Mouse (Mus musculus): ENCODE data around the gene Slc22a12. TPM values are rescaled to one million over a fixed set of nuclear protein-coding genes. Genes with fewer than 3 reads are reported as not detected.

Slc22a12 gene
- total RNA-seq, 2 experiments from 2014 or later: 0.37 to 10.1 TPM

DNA sequence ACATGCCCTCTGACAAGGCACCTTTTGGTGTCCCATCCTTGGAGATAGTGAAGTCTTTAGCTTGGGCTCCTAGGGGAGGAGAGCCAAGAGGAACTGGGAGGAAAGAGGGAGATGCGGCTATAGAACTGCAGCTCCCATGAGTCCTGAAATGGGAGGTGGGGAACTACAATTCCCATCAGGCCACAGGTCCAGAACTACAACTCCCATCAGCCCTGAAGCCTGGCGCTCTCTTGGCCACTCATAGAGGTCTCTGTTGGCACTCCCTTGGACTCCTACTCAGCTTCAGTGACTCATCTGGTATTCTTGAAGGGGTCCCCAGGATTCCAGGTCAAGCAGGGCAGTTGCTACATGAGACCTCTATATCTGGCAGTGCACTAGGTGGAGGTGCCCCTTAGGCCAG, 23.3 kb downstream of the Slc22a12 start:
- DNase-seq (ENCODE audit: low spot score in 2 of 2): no peak

DNA sequence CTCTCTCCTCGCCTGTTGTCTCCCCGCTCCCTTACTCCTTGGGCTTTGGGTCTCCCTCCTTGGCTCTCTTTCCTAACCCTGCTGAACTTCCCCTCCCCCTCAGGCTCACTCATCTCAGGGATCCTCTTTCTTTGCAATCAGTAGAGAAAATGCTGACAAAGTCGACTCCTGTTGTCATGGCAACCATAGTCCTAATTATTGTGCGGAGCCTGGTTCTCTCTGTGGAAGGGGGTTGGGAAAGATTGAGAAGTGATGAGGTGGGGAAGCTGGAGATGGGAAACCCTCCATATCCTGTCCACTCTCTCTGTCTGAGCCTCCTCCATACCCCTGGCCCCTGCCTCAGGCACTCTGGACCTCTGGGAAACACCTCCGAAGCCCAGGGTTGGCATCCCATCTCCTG, 24.2 kb downstream of the Slc22a12 start:
- DNase-seq (ENCODE audit: low spot score in 2 of 2): no peak

- DNase-seq (ENCODE audit: low spot score in 2 of 2): no peak
These were observed 26.7 kb downstream of the Slc22a12 start for GRCm38 (mm10) chr19:6516153-6516552.

DNA sequence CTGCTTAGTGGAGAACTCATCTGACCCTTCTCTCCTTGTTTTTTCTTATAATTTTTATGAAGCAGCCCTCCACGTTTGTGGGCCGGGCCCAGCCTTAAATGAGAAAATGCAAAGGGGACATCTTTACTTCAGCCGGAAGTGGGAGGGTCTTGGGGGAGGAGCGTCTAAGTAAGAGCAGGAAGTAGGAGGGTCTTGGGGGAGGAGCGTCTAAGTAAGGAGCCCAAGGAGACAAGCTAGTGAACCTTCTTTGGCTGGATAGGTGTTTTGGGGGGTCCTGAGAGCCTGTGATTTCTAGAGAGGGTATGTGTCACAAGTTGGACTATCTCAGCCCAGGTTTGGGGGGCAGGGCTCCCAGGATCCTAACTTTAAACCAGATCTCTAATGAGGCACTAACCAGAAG, 27.4 kb downstream of the Slc22a12 start:
- DNase-seq (ENCODE audit: low spot score in 2 of 2): no peak

DNA sequence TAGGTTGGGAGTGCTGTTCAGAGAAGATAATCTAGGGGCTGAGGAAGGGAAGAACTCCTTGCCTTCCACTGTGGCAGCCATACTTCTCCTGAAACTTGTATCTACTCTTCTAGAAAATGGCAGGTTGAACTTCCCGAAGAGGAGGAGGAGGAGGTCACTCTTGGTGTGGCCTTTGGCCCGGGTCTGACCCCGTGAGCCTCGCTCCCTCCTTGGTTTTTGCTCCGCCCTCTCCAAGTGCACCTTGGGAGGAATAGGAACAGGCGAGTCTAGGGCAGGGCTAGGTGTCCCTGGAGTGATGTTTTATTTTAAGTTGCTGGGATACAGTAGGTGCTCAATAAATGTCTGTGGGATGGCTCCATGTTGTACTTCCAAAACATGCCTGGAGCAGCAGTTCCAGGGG, 27.9 kb downstream of the Slc22a12 start:
- no peak for DNase-seq (ENCODE audit: low spot score in 2 of 2)

- no peak for DNase-seq (ENCODE audit: low spot score in 2 of 2)
These were observed 29.3 kb downstream of the Slc22a12 start for GRCm38 (mm10) chr19:6513389-6514139.

- DNase-seq (ENCODE audit: low spot score in 2 of 2): no peak
These were observed 32.3 kb downstream of the Slc22a12 start for GRCm38 (mm10) chr19:6510546-6510945.

DNA sequence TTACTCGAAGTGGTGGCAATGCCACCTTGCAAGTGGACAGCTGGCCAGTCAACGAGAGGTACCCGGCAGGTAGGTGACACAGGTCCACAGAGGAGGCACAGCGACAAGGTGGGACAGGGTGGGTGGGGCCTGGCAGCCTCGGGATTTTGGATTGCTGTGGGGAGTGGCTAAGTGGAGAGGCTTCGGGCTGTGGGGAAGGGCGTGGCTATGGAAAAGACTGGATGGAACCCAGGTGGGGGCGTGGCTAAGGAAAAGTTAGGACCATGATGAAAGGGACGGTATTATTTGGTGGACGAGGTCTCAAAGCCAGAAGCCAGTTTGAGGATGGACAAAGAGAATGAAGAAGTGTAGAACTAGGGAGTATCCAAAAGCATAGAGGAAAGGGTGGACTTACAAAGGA, 33.0 kb downstream of the Slc22a12 start:
- DNase-seq (ENCODE audit: low spot score in 2 of 2): no peak

GRCm38 (mm10) chr19:6507393-6507792, 35.4 kb downstream of the Slc22a12 start:
- no peak for DNase-seq (ENCODE audit: low spot score in 2 of 2)

- no peak for DNase-seq (ENCODE audit: low spot score in 2 of 2)
These were observed 38.2 kb downstream of the Slc22a12 start for GRCm38 (mm10) chr19:6504656-6505045.

DNA sequence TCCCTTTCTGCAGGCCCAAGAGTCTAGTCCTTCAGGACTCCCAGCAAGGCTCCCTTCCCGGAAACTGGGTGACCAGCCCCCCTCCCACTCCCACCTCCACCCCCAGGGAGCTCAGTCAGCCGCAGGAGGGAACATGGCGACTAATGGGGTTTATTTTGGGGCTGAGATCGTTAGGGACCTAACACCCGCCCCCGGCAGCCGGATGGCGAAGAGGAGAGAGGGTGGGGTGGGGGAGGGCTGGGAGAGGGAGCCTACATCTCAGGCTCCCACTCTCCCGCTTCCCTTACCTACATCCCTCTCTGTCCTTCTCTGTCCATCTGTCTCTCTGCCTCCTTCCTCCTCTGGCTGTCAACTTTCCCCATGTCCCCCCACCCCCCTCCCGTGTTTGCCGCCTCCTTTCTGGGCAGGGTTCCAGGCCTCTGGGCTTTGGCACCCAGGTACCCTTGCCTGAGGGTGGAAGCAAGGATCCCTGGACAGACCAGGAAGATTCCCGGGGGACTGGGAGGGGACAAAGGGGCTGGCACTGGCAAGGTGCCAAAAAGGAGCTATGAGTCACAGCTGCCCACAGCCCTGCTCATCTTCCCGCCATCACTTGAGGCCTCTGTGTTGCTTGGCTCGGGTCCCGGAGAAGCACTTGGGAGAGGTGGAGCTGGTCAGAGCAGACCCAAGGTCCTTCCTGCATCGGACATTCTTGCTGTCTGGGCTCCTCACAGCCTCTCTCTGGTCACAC, 38.7 kb downstream of the Slc22a12 start:
- DNase-seq (ENCODE audit: low spot score in 2 of 2): peak in 1 of 2 experiments; percentile 15

DNA sequence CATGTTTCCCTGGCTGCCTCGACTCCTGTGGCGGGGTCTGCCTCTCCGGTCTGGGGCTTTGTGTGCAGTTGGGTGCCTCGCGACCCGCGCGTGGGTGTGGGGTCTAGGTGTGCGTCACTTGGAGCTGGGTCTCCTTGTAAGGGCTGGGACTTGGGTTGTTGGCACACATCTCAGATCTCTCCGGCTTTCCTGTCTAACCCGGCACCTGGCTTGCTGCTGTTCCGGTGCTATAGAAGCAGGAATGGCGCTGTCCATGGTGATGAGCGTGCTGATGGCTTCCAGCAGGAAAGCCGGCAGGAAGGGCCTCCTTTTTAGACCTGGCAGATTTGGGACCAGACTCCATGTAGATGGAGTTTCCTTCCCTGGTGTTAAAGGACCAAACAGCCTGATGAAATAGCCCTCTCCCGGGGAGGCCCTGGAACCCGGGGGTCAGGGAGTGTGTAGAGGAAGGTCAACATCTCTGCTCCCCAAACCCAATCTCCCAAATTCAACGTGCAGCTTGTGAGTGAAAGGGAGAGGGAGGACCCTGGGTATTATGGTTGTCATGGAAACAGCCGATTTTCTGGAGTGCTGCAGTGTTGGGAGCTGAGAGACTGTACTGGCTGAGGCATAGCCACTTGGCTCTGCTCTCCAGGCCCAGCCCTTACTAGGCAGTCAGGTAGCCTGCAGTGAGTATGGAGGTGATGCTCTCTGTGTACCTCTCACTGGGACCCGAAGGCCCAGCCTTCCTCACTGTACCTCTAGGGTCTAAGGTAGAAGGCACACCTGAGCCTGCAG, 40.1 kb downstream of the Slc22a12 start:
- peak in 1 of 2 experiments; percentile 23 for DNase-seq (ENCODE audit: low spot score in 2 of 2)

GRCm38 (mm10) chr19:6502035-6502541, 40.7 kb downstream of the Slc22a12 start:
- no peak for DNase-seq (ENCODE audit: low spot score in 2 of 2)

- no peak for DNase-seq (ENCODE audit: low spot score in 2 of 2)
These were observed 42.2 kb downstream of the Slc22a12 start for GRCm38 (mm10) chr19:6500636-6501025.

DNA sequence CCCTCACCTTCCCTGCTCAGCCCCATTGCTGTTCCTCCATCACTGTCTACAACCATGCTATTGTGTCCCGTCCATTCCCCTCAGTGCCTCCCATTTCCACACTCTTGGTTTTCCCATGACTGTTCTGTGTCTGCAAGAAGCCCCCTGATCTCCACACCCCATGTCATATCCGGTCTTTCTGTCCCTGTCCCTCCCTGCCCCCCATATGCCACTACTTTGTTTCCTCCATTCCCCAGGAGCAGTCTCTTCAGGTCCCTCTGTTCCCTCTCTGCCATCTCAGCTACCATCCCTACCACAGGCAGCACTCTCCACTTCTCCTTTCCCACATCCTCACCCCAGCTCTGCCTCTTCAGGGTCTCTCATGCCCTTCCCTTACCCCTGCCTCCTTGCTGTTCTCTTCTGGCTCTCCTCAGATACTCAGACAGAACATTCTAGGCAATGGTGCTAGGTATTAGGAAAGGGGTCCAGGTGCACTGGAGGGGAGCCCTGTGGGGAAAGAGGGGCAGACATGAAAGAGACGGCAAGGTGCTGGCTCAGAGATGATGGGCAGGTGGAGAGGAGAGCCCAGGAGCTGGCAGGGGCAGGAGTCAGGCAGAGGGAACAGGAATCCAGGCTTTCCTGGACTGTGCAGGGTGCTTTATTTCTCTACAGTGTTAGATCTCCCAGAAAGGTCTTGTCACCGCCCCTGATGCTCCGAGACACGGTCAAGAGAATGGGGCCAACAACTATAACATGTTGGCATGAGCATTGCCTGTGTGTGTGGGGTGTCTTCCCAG, 42.8 kb downstream of the Slc22a12 start:
- no peak for DNase-seq (ENCODE audit: low spot score in 2 of 2)

- DNase-seq (ENCODE audit: low spot score in 2 of 2): no peak
These were observed 44.3 kb downstream of the Slc22a12 start for GRCm38 (mm10) chr19:6498350-6499131.

DNA sequence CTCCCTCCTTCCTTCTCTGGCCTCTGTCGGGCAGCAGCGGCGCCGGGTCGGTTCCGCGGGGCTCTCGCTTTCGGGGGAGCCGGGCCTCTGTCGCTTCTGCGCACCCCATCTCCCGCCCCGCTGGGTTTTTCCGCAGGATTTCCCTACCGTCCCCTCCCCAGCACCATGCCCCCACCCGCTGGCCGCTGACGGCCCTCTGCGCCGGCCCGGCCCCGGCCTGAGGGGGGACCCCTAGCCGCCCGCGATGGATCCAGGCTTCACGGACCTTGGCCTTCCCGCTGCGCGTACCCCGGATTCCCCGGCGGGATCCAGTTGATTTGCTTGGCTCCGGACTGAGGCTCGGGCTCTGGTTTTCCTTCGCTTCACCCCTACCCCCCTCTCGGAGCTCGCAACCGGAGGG, 45.0 kb downstream of the Slc22a12 start:
- DNase-seq (ENCODE audit: low spot score in 2 of 2): no peak

- DNase-seq (ENCODE audit: low spot score in 2 of 2): no peak
These were observed 45.6 kb downstream of the Slc22a12 start for GRCm38 (mm10) chr19:6497150-6497801.

GRCm38 (mm10) chr19:6496462-6497149, 46.2 kb downstream of the Slc22a12 start:
- DNase-seq (ENCODE audit: low spot score in 2 of 2): no peak

Data from adrenal gland, postnatal 4 days (tissue).